ENCODE assay signal across 9 mouse cellular contexts in the genomic region with DNA sequence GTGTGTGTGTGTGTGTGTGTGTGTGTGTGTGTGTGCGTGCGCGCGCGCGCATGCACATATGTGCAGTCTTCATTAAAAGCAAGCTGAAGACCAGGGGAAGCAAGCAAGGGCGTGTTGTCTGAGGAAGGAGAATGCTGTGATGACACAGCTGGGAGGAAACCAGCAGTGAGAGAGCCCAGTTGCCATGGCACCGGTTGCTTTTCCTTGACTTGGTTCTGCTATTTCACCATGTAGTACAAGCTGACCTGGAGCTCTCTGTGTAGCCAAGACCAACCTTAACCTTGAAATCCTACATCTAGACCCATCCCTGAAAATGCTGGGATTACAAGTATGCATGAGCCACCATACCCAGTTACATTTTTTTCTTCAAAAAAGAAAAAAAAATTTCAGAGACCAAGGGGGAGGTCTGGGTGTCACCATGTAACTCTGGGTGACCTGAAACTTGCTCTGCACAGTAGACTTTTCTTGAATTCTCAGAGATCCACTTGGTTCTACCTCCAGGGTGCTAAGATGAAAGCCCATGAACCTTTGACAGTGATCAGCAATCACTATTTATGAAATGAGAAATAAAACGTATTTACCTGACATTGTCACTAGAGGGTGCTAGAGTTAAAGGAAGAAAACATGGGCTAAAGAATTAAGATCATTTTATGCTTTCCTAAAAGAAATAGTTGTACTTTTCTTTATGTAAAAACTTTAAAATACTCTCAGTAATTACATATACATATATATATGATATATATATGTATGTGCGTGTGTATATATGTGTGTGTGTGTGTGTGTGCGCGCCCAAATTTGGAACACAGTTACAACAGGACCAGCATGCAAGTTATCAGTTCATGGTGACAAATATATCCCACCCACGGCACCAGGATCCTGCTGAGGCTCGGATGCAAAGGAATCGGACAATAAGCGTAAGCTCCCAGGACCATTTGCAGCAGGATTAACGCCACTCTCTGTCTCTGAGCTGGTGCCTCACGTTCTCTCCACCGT. TPM values are rescaled to one million over a fixed set of nuclear protein-coding genes. Genes with fewer than 3 reads are reported as not detected.
DNase-seq lines count a peak whose midpoint lies in the region; ATAC-seq and TF ChIP-seq lines count a peak whose summit lies in the region.
"Had no signal": no experiment of that assay in that cellular context is flagged by ENCODE, and none has a peak within 500 bp of the region (broad histone marks: within the 10 kb centered on the region; RNA-seq: fewer than 3 reads in every experiment).

No protein-coding gene starts in this region.

- DNase-seq in heart, postnatal 14 days: no peak
- peak; percentile 26 for DNase-seq in CD4-positive helper T cell, adult 2 months (ENCODE audit: low read depth, low spot score)
- DNase-seq in adipocyte (ENCODE audit: low spot score): peak; percentile 50
- peak; percentile 72 for DNase-seq in hindbrain, postnatal 0 days (ENCODE audit: low spot score)
- no peak for DNase-seq in gastrocnemius, postnatal 4 days (ENCODE audit: low spot score in 2 of 2)
- DNase-seq in adrenal gland, postnatal 10 days: no peak

- H3K4me1 ChIP-seq in heart, embryonic 13.5 days: peaks cover 20% of the 10 kb centered on the region
- no peaks in the 10 kb centered on the region for H3K4me1 ChIP-seq in hindbrain, postnatal 0 days (ENCODE audit: insufficient read depth, low read length)
- H3K4me1 ChIP-seq in neural tube, embryonic 15.5 days: 0 out of 2 replicates have a peak, but pooled peaks cover 4% of the 10 kb centered on the region

- 58% methylated on average over 19 of the region's 19 CpGs for WGBS in heart, embryonic 13.5 days
- WGBS in hindbrain, postnatal 0 days: 72% methylated on average over 19 of the region's 19 CpGs
- 75% methylated on average over 19 of the region's 19 CpGs for WGBS in neural tube, embryonic 15.5 days

- peaks cover 4% of the 10 kb centered on the region; the same call in 1 of the 2 replicates for H3K9me3 ChIP-seq in heart, embryonic 13.5 days
- H3K9me3 ChIP-seq in hindbrain, postnatal 0 days (ENCODE audit: low read length): no peaks in the 10 kb centered on the region
- H3K9me3 ChIP-seq in neural tube, embryonic 15.5 days (replicated peaks): no peaks in the 10 kb centered on the region
- H3K9me3 ChIP-seq: lung, embryonic 15.5 days had no signal

- H3K9ac ChIP-seq in heart, embryonic 13.5 days: peak overlapping the region; percentile 47
- no peak overlapping the region for H3K9ac ChIP-seq in hindbrain, postnatal 0 days (replicated peaks; ENCODE audit: low read length)
- H3K9ac ChIP-seq in neural tube, embryonic 15.5 days (replicated peaks): no peak overlapping the region
- H3K9ac ChIP-seq: lung, embryonic 15.5 days had no signal

- intact Hi-C loops in heart, postnatal 14 days (cut with DNase I): loop anchor here (1.0 to 2.0 kb wide), 2 partner anchors 154 to 207 kb away; no protein-coding TSS in a partner anchor

- peak overlapping the region; percentile 34; the same call in 1 of the 2 replicates for H3K27ac ChIP-seq in heart, embryonic 13.5 days (replicated peaks)
- H3K27ac ChIP-seq in hindbrain, postnatal 0 days: peak overlapping the region; percentile 48; the same call in 1 of the 2 replicates
- H3K27ac ChIP-seq in neural tube, embryonic 15.5 days (replicated peaks): no peak overlapping the region
- H3K27ac ChIP-seq: lung, embryonic 15.5 days had no signal

- TF ChIP-seq CTCF in hindbrain, postnatal 0 days (IDR thresholded peaks at IDR 0.05; ENCODE audit: low read depth): peak; percentile 74

- H3K4me3 ChIP-seq in heart, embryonic 13.5 days: no peak overlapping the region
- no peak overlapping the region for H3K4me3 ChIP-seq in hindbrain, postnatal 0 days (ENCODE audit: low read length)
- no peak overlapping the region for H3K4me3 ChIP-seq in neural tube, embryonic 15.5 days (replicated peaks)
- H3K4me3 ChIP-seq: lung, embryonic 15.5 days had no signal

- no peak for ATAC-seq in heart, embryonic 13.5 days (ENCODE audit: extremely low read depth, insufficient number of reproducible peaks, low FRiP score, low TSS enrichment)
- peak; percentile 62 for ATAC-seq in hindbrain, postnatal 0 days
- ATAC-seq in neural tube, embryonic 15.5 days (ENCODE audit: low FRiP score): 0 out of 2 replicates have a peak, but pooled peaks have one; percentile 48

- peaks cover 36% of the 10 kb centered on the region for H3K36me3 ChIP-seq in heart, embryonic 13.5 days
- H3K36me3 ChIP-seq in hindbrain, postnatal 0 days (ENCODE audit: insufficient read depth, low read length): no peaks in the 10 kb centered on the region
- 0 out of 2 replicates have a peak, but pooled peaks cover 7% of the 10 kb centered on the region for H3K36me3 ChIP-seq in neural tube, embryonic 15.5 days
- H3K36me3 ChIP-seq: lung, embryonic 15.5 days had no signal

- peak overlapping the region; percentile 57 for H3K4me2 ChIP-seq in heart, embryonic 13.5 days
- no peak overlapping the region for H3K4me2 ChIP-seq in hindbrain, postnatal 0 days (ENCODE audit: low read depth, low read length)
- no peak overlapping the region for H3K4me2 ChIP-seq in neural tube, embryonic 15.5 days
- H3K4me2 ChIP-seq: lung, embryonic 15.5 days had no signal

- H3K27me3 ChIP-seq in heart, embryonic 13.5 days (replicated peaks): no peaks in the 10 kb centered on the region
- no peaks in the 10 kb centered on the region for H3K27me3 ChIP-seq in hindbrain, postnatal 0 days (ENCODE audit: insufficient read depth, low read length)
- H3K27me3 ChIP-seq in neural tube, embryonic 15.5 days (replicated peaks): no peaks in the 10 kb centered on the region
- H3K27me3 ChIP-seq: lung, embryonic 15.5 days had no signal

RNA-seq across cellular contexts. Expression of a gene that starts 21.2 kb away (rescaled TPM):
- polyA plus RNA-seq in heart, embryonic 13.5 days (2015; fragmentation: Nextera tagmentation; extraction: Ambion mirVana): 3.9 and 4.1 TPM in 2 replicates
- total RNA-seq in heart, postnatal 14 days (2021): under 1 TPM; 0.76 to 0.83 TPM
- total RNA-seq in hindbrain, postnatal 0 days (2014; rRNA removed): 35.4 and 41.3 TPM in 2 replicates
- 79.2 and 82.4 TPM in 2 replicates for polyA plus RNA-seq in hindbrain, postnatal 0 days (2015; fragmentation: Nextera tagmentation; extraction: Ambion mirVana)
- 37.7 and 42.6 TPM in 2 replicates for polyA plus RNA-seq in neural tube, embryonic 15.5 days (2015; fragmentation: Nextera tagmentation; extraction: Ambion mirVana)
- under 1 TPM; 0.47 to 0.52 TPM for total RNA-seq in gastrocnemius, postnatal 4 days (2021)
- total RNA-seq in adrenal gland, postnatal 10 days (2021): 1 to 10 TPM; 4.4 to 6.5 TPM

RNA-seq across cellular contexts. Expression of a gene that starts 21.3 kb away (rescaled TPM):
- polyA plus RNA-seq in heart, embryonic 13.5 days (2015; fragmentation: Nextera tagmentation; extraction: Ambion mirVana): 21.6 and 23.4 TPM in 2 replicates
- 1 to 10 TPM; 5.8 to 8.9 TPM for total RNA-seq in heart, postnatal 14 days (2021)
- 12.4 and 15.1 TPM in 2 replicates for total RNA-seq in hindbrain, postnatal 0 days (2014; rRNA removed)
- polyA plus RNA-seq in hindbrain, postnatal 0 days (2015; fragmentation: Nextera tagmentation; extraction: Ambion mirVana): 28.9 and 30.0 TPM in 2 replicates
- 32.0 and 32.2 TPM in 2 replicates for polyA plus RNA-seq in neural tube, embryonic 15.5 days (2015; fragmentation: Nextera tagmentation; extraction: Ambion mirVana)
- 10 to 100 TPM; 14.3 to 17.3 TPM for total RNA-seq in gastrocnemius, postnatal 4 days (2021)
- total RNA-seq in adrenal gland, postnatal 10 days (2021): 10 to 100 TPM; 21.7 to 24.1 TPM

Comparison
In these comparisons a context has a peak if more than half of its experiments do, and no peak if none do; other contexts are left out.
1. DNase-seq: peak in CD4-positive helper T cell, adult 2 months (single experiment), adipocyte (single experiment) and hindbrain, postnatal 0 days (single experiment); none in heart, postnatal 14 days (0 of 2), gastrocnemius, postnatal 4 days (0 of 2) and adrenal gland, postnatal 10 days (single experiment).